Mouse (Mus musculus) left cerebral cortex, adult 8-10 months (tissue): ENCODE measurements around the gene Cldn2. TPM values are rescaled to one million over a fixed set of nuclear protein-coding genes. Genes with fewer than 3 reads are reported as not detected.

ENCODE experiments used
- DNase-seq, 2 experiments: peaks; one replicate each; pipeline ENCODE4 v3.0.0; 2022; ENCODE audit warnings: low spot score in 2 of 2
- total RNA-seq, 4 experiments: library from RNA; stranded (reverse); gene quantifications; 2 replicates each; pipeline ENCODE4 v1.2.4; 2022

The Cldn2 gene
- total RNA-seq, 4 experiments from 2014 or later, result 0.20 to 2.2 (median 0.34) TPM

DNA sequence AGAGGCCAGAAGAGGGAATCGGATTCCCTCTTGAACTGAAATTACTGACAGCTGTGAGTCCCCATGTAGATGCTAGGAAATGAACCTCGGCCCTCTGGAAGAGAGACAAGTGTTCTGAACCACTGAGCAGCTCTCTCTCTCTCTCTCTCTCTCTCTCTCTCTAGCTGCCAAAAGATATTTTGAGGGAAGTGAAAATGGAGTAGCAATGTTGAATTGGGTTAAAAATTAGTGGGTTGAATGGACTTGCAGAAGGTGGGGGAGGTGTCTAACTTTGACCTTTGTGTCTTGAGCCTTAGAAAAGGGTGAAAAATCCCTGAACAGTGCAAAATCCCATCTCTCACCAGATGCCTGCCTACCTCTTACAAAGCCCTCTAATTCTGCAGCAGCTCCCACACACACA lies 6.8 kb downstream of the Cldn2 start:
- no peak for DNase-seq

DNA sequence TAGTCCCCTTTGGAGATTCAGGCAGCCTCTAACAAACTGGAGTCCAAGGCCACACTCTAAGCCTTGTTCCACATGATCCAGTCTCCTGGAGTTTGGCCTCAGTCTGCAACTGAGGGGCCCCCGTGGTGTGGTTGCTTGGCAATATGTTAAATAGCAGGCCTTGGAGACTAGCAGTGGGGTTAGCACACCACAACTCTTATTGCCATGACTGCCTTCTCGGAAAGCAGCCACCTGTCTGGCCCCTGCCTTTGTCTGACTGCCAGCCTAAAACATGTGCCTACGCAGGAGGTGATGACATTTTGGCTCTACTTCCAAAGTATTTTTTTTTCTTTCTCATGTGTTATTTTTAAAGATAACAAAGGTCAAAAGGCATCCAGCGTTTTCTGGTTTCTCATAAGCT lies 7.5 kb downstream of the Cldn2 start:
- DNase-seq, result no peak

DNA sequence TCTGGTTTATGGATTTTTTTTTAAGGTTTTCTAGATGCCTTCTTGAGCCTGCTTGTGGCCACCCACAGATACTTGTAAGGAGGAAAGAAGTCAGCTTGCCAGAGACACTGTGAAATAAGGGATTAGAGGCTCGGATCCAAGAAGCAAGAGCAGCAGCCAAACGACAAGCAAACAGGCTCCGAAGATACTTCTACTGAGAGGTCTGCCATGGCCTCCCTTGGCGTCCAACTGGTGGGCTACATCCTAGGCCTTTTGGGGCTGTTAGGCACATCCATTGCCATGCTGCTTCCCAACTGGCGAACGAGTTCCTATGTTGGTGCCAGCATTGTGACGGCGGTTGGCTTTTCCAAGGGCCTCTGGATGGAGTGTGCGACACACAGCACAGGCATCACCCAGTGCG lies 7.9 kb downstream of the Cldn2 start:
- DNase-seq, result no peak

DNA sequence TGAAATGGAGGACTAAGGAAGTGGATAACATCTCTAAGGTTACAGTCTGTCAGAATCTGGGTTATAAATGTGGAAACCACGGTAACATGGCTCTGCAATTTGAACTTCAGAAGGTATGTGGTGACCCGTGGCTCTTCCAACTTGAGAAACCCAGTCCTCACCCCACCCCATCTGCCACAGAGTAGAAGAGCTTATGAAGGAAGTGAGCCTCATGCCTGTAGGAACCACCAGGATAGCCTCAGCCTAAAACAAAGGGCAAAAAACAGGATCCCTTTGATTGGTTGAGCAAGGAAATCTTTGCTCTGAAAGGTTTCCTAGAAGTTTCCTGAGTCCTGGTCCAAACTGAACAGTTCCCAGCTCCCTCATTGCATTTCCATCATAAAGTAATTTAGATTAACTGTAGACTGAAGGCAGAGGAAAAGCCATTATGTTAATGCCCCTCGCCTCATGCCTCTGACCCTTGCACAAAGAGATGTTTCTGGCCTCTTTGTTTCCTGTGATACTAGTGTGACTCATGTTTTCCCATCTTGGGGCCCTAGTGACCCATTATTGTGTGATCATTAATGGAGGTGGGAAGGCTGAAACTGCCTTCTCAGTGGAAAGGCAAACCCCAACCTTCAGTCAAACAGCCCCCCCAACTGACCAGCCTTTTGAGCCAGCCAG lies 12.1 kb downstream of the Cldn2 start:
- DNase-seq, result no peak

DNA sequence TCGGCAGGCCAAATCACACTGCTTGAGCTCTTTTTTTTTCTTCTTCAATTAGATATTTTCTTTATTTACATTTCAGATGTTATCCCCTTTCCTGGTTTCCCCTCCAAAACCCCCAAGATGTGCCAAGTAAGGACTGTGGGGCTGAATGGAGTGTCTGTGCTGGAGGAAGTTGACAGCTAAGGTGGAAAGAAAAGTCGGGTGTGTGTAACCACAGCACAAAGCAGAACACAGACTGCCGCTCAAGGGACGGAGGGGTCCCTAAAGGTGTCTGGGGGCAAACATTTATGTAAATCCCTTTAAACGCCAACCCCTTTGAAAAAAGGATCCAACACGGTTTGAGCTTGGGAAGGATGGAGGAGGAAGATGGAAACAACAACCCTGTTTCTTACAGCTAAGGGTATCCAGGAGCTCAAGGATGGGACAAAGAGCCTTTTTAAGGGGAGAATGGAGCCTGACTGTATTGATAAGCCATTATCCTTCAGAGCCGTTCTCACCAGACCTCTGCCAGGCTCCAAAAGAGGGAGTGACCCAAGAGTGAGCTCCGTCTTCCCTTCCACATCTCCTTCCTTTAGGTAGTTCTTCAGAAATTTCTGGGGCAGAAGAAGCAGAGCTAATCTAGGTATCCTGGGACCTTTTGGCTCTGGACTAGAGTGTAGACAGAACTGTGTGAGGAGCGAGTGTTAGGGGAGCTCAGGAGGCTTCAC lies 12.8 kb downstream of the Cldn2 start:
- no peak for DNase-seq

DNA sequence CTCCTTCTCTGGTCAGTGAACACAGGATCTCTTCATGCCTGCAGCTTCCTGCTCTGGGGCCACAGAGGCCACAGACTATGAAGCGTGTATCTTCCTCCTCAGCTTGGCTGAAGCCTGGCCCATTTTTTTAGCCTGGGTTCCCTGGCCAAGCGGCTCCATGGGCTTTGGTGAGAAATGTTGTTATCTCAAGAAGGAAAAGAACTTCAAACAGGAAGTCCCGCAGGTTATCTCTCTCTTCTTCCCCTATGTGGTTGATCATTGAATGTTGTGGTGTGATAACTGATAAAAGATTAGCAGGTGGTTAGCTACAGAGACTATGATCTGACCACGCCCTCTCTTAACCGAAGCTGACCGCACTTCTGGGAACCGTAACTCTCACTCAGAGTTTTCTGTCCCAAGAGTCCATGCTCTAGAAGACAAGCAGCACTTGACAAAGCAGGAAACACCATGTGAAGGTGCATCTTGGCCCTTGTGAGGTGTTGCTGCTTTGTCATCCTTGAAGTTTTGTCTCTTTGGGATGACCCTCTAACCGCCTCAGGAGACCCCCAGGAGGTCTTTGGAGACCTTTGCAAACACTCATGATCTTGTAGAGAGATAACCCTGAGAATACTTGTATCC lies 13.5 kb downstream of the Cldn2 start:
- DNase-seq, result no peak

DNA sequence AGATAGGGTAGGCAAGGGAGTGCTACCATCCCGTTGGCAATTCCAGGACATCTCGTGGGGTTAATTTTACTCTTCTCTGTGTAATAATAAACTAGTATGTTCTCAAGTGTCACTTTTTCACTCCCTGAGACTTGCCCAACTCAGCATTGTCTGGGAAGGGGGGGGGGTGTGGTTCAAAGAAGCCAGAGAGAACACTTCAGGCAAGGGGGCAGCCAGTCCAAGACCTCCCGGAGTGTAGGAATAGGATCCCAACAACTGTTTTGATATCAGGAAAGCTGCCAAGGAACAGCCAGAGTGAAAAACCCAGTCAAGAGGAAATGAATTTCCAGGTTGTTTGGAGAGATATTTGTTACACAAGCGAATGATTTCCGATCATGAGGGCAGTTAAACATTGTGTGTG lies 14.6 kb downstream of the Cldn2 start:
- no peak for DNase-seq

DNA sequence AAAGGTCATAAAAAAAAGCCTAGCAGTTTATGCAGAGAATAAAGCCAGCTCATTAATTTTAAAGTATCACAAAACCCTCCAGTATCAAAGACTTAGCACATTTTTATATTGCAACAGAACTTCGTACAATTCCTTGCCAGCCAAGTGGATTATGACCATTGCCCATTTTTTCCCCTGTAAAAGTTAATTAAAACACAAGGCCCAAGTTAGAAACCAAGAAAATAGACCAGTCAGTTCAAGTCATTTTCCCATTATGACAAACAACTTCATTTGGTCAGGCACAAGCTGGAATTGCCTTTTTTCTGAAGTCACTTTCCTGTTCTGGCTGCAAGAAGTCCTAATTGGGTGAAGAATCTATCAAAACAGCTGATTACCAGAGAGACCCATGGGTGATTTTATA lies 24.8 kb downstream of the Cldn2 start:
- no peak for DNase-seq

DNA sequence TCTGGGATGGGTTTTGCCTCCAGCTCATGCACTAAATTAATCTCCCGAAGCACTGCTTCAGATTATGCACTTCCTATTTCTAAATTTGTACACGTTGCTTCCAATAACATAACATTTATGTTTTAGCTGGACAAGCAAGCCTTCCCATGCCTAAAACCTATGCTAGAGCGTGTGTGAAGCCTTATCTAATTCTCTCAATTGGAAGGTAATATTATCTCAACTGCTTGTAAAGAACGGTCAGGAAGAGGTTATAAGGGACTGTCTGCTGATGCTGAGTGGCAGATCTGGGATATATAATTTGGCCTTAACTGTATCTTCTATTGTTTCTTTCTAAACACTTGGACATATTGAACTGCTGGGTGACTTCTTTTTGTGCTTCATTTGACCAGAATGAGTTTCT lies 26.3 kb downstream of the Cldn2 start:
- no peak for DNase-seq

DNA sequence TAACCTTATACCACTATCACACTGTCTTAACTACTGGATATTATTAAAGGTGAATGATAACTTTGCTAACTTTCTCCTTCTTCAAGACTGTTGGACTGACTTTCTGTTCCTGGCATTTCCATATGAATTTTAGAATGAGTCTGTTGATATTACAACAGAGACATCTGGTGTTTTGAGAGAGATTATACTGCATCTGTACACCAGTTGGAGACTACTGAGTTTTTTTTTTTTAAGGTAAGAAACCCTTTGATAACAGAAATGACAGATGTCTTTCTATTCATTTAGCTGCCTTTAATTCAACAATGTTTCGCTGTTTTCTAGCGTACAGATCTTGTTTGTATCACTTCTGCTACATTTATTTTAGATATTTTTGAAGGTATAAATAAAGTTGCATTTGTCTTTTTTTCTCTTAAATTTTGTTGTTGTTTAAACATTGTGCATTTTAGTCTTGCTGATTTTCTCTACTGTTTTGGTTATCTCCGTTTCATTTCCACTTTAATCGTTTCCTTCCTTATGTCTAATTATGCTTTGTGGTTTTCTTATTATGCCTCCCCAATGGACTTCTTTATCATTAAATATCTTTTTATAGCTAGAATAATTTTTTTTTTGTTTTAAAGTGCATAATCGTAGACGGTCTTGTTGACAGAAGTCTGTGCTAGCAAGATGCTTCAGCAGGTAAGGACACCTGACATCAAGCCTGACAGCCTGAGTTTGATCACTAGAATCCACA lies 27.9 kb downstream of the Cldn2 start:
- DNase-seq, result no peak

DNA sequence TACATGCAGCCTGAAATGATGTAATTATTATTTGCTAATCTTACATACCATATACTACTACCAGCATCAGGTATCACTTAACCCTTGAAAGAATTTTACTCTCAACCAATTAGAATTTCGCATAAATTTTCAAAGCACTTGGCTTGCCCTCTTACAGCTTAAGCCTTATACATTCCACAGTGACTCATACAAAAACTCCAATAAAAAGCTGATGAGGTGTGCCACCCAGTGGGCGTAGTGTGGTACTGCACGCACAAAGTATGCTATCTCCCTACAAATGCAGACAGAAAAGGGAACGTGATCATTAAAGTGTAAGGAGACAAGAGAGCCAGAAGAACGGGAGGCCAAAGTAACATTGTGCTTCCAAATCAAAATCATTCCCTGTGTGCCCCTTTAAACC lies 31.8 kb downstream of the Cldn2 start:
- DNase-seq, result peak in 1 of 2 experiments; percentile 7

DNA sequence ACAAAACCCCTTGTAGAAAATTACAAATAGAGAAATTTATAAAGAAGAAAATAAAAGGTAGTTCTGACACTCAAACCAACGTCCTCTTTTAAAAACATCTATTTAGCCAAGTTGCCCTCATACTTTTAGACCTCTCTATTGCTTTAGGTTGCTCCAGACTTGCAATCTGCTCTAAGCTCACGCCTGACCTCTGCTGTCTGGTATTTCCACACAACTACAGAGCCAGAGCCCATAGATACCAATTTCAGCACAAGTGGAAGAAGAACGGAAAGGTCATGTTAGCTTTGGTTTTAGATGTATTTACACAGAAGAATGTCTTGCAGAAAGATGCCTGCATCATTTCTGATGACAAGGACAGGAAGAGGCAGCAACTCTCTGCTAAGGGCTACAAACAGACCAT lies 38.4 kb downstream of the Cldn2 start:
- DNase-seq, result no peak

DNA sequence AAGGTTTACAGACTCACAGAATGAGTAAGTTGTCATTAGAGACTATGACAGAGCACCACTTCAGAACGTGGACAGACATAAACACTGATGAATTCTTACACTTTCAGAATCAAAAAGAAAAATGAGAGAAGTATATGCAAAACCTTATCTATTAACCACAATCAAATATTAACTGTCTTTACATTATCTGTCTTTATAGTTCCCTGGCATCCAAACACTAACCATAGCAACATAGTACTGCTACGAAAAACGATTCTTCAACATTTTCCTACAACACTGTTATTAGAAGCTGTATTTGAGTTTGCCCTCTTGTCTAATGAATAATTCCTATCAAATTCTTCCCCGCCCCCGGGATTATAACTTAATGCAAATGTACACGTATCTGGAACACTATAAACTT lies 40.5 kb downstream of the Cldn2 start:
- DNase-seq, result no peak

DNA sequence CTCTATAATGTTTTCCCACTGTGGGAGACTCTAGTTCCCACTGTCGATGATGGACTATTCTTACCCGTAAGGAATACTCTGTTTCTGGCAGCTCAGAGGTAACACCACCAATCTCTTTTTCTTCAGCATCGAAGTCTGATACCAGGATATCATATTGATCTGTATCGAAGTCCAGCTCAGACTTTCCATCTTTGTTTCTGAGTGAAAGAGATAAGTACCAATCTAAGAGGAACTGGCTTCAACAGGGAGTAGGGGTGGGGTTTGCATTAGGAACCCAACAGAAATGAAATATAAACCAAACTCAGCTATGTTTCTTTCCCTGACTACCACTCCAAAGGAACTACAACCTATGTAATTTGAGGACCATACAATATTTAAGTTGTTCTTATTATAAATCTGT lies 54.2 kb downstream of the Cldn2 start:
- no peak for DNase-seq

DNA sequence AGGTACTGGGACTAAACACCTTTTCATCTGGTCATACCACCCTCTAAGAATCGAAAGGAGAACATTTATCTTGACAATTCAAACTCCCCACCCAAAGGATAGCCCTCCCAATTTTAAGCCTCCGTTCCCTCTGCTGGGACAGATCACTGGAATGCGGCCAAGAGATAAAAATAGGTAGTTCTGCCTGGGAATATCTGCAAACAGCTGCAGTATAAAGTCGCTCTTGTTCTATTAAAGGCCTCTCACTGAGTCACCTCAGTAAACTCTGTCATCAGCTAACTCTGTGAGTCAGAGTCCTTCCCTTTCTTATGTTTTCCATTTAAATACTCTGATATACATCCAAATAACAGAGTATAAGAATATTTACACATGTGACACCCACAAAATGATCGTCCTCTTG lies 58.8 kb downstream of the Cldn2 start:
- DNase-seq, result no peak

Other genes starting within 250 kb of the Cldn2 start
- gene Rnf128, start 237.5 kb upstream of the Cldn2 start, total RNA-seq, result 10 to 100 TPM; 13.0 to 15.5 (median 14.4) TPM
- 1 to 10 TPM; 3.1 to 5.6 (median 4.1) TPM for gene Tbc1d8b, start 115.8 kb upstream of the Cldn2 start, total RNA-seq
- not detected for gene Gm15013, start 86.3 kb upstream of the Cldn2 start, total RNA-seq
- gene Ripply1, start 18.5 kb upstream of the Cldn2 start, total RNA-seq, result not detected
- gene Morc4, start 70.8 kb downstream of the Cldn2 start, total RNA-seq, result 1 to 10 TPM; 3.0 to 6.5 (median 4.2) TPM
- gene Rbm41, start 197.8 kb downstream of the Cldn2 start, total RNA-seq, result 10 to 100 TPM in 1 of 4 experiments, 1 to 10 TPM in 3; 7.1 to 14.5 (median 8.9) TPM